Mouse (Mus musculus) spleen, adult 2 months (tissue): ENCODE results near the gene Spata4.

Experiments used
- CTCF ChIP-seq: fragments of 200-500 bp; IDR thresholded peaks from 2 replicates; pipeline ENCODE4 v1.5.1; 2011; ENCODE audit warnings: mild to moderate bottlenecking, inconsistent platforms; ENCODE audit not compliant: insufficient read depth, insufficient read length, insufficient replicate concordance; ENCODE audit errors: extremely low read depth
- POLR2A ChIP-seq: fragments of 200-500 bp; IDR thresholded peaks from 2 replicates; pipeline ENCODE4 v1.6.1; 2011; ENCODE audit warnings: low read depth, low read length, inconsistent platforms

DNA sequence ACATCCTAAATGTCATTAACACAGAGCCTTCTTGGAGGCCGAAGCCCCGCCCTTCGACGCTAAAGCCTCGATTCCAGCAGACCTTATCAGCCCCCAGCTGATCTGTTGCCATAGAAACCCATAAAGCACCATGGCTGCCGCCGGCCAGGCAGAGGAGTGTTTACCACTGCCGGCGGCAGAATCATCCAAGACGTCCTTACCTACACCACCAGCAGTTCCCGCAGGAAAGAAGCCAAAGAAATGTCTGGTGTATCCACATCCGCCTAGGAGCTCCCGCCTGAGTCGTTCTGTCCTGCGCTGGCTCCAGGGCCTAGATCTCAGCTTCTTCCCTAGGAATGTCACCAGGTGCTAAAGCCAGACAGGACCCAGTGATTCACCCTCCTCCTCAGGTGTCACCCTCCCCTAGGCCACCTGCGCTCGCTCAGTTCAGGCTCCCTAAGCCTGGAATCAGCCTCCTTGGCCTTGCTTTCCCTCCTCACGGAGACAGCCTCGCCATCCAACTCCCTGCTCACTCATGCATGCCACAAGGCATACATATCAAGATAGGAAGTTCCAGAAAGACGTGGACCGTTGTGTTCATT lies at the start of gene Spata4:
- TF ChIP-seq POLR2A (no peak), CTCF (no peak)
